Mouse (Mus musculus) kidney, adult 10 weeks (tissue): ENCODE measurements around the gene Olfr632. TPM values are rescaled to one million over a fixed set of nuclear protein-coding genes. Genes with fewer than 3 reads are reported as not detected.

Experiments
- polyA plus RNA-seq: library from polyadenylated mRNA; stranded (reverse); fragments of 350-450 nt; fragmentation: Illumina TruSeq; extraction: RNeasy Lipid Tissue Mini Kit (QIAGEN cat#74804); gene quantifications from one replicate; pipeline ENCODE4 v1.2.3, GENCODE M21; 2014; ENCODE audit warnings: low read depth, low replicate concordance

The Olfr632 gene
- not detected for polyA plus RNA-seq

GRCm38 (mm10) chr7:103934264-103934663 lies at the start of gene Olfr632:
TSS of gene Olfr632 (plus strand) at chr7:103934347.

GRCm38 (mm10) chr7:103886152-103886551 lies 48.0 kb upstream of the Olfr632 start, which contains the start of gene Olfr66:
TSS of gene Olfr66 (minus strand) at chr7:103886252.

GRCm38 (mm10) chr7:103894385-103894784 lies 39.8 kb upstream of the Olfr632 start, which contains the start of gene Olfr64:
TSS of gene Olfr64 (minus strand) at chr7:103894485.

GRCm38 (mm10) chr7:103903187-103903586 lies 31.0 kb upstream of the Olfr632 start, which contains the start of gene Olfr65:
TSS of gene Olfr65 (plus strand) at chr7:103903487.

GRCm38 (mm10) chr7:103928525-103928924 lies 5.6 kb upstream of the Olfr632 start, which contains the start of gene Olfr631:
TSS of gene Olfr631 (plus strand) at chr7:103928825.

GRCm38 (mm10) chr7:103944137-103944536 lies 10.0 kb downstream of the Olfr632 start, which contains the start of gene Olfr633:
TSS of gene Olfr633 (plus strand) at chr7:103944437.

GRCm38 (mm10) chr7:103970852-103971251 lies 36.7 kb downstream of the Olfr632 start, which contains the start of gene Olfr635:
TSS of gene Olfr635 (plus strand) at chr7:103971152.

Other genes starting within 250 kb of the Olfr632 start
- not detected for gene Olfr243, start 219.7 kb upstream of the Olfr632 start, polyA plus RNA-seq
- gene Olfr628, start 204.0 kb upstream of the Olfr632 start, polyA plus RNA-seq: not detected
- gene Olfr629, start 189.4 kb upstream of the Olfr632 start, polyA plus RNA-seq: not detected
- gene Olfr630, start 177.0 kb upstream of the Olfr632 start, polyA plus RNA-seq: not detected
- gene Olfr69, start 162.8 kb upstream of the Olfr632 start, polyA plus RNA-seq: not detected
- not detected for gene Olfr68, start 154.6 kb upstream of the Olfr632 start, polyA plus RNA-seq
- gene Olfr67, start 142.5 kb upstream of the Olfr632 start, polyA plus RNA-seq: not detected
- gene Hbb-bt, start 120.4 kb upstream of the Olfr632 start, polyA plus RNA-seq: 7.4 TPM
- gene Hbb-bs, start 106.3 kb upstream of the Olfr632 start, polyA plus RNA-seq: 99.3 TPM
- not detected for gene Hbb-bh2, start 93.8 kb upstream of the Olfr632 start, polyA plus RNA-seq
- gene Hbb-bh1, start 91.2 kb upstream of the Olfr632 start, polyA plus RNA-seq: not detected
- gene Hbb-y, start 81.1 kb upstream of the Olfr632 start, polyA plus RNA-seq: not detected
- not detected for gene Olfr66, start 48.1 kb upstream of the Olfr632 start, polyA plus RNA-seq
- gene Olfr64, start 39.9 kb upstream of the Olfr632 start, polyA plus RNA-seq: not detected
- not detected for gene Olfr65, start 30.9 kb upstream of the Olfr632 start, polyA plus RNA-seq
- gene Olfr631, start 5.5 kb upstream of the Olfr632 start, polyA plus RNA-seq: not detected
- not detected for gene Olfr633, start 10.1 kb downstream of the Olfr632 start, polyA plus RNA-seq
- gene Olfr635, start 36.8 kb downstream of the Olfr632 start, polyA plus RNA-seq: not detected
- not detected for gene Olfr638, start 64.4 kb downstream of the Olfr632 start, polyA plus RNA-seq
- not detected for gene Olfr639, start 83.0 kb downstream of the Olfr632 start, polyA plus RNA-seq
- not detected for gene Olfr640, start 91.2 kb downstream of the Olfr632 start, polyA plus RNA-seq
- not detected for gene Olfr641, start 101.1 kb downstream of the Olfr632 start, polyA plus RNA-seq
- not detected for gene Olfr642, start 118.3 kb downstream of the Olfr632 start, polyA plus RNA-seq
- gene 4930516K23Rik, start 127.1 kb downstream of the Olfr632 start, polyA plus RNA-seq: not detected
- not detected for gene Olfr644, start 137.5 kb downstream of the Olfr632 start, polyA plus RNA-seq
- gene Olfr645, start 151.1 kb downstream of the Olfr632 start, polyA plus RNA-seq: not detected
- gene Olfr646, start 170.5 kb downstream of the Olfr632 start, polyA plus RNA-seq: not detected
- gene Ubqln5, start 195.5 kb downstream of the Olfr632 start, polyA plus RNA-seq: not detected
- not detected for gene Olfr643, start 203.1 kb downstream of the Olfr632 start, polyA plus RNA-seq
- gene Ubqln3, start 208.9 kb downstream of the Olfr632 start, polyA plus RNA-seq: not detected
- gene Ubqlnl, start 216.2 kb downstream of the Olfr632 start, polyA plus RNA-seq: not detected
- gene Olfm5, start 230.5 kb downstream of the Olfr632 start, polyA plus RNA-seq: not detected
- not detected for gene Olfr648, start 249.0 kb downstream of the Olfr632 start, polyA plus RNA-seq